Mouse (Mus musculus) forebrain, embryonic 15.5 days (tissue): ENCODE results near the gene Gckr. TPM values are rescaled to one million over a fixed set of nuclear protein-coding genes. Genes with fewer than 3 reads are reported as not detected.

Experiments used
- ATAC-seq: fragments of 200-750 bp; cut with Nextera tagmentation; replicated peaks from 2 replicates; pipeline ENCODE4 v1.8.0; 2017; ENCODE audit warnings: mild to moderate bottlenecking, moderate TSS enrichment, moderate library complexity
- H3K27ac ChIP-seq: fragments of 300-500 bp; sonication (generic); replicated peaks from 2 replicates; pipeline ENCODE4 v1.5.1; 2015; ENCODE audit warnings: mild to moderate bottlenecking, inconsistent platforms
- H3K27me3 ChIP-seq: fragments of 300-500 bp; sonication (generic); 2 replicates; pipeline ENCODE4 v1.6.1; 2015; ENCODE audit warnings: inconsistent platforms
- H3K36me3 ChIP-seq: fragments of 300-500 bp; sonication (generic); 2 replicates; pipeline ENCODE4 v1.6.1; 2015; ENCODE audit warnings: mild to moderate bottlenecking, inconsistent platforms
- H3K4me1 ChIP-seq: fragments of 300-500 bp; sonication (generic); 2 replicates; pipeline ENCODE4 v1.6.1; 2015; ENCODE audit warnings: inconsistent platforms
- H3K4me2 ChIP-seq: fragments of 300-500 bp; sonication (generic); replicated peaks from 2 replicates; pipeline ENCODE4 v1.6.1; 2015; ENCODE audit warnings: mild to moderate bottlenecking, inconsistent platforms
- H3K4me3 ChIP-seq: fragments of 300-500 bp; sonication (generic); 2 replicates; pipeline ENCODE4 v1.5.1; 2015; ENCODE audit warnings: mild to moderate bottlenecking, inconsistent platforms
- H3K9ac ChIP-seq: fragments of 300-500 bp; sonication (generic); replicated peaks from 2 replicates; pipeline ENCODE4 v1.6.1; 2015; ENCODE audit warnings: mild to moderate bottlenecking, inconsistent platforms
- H3K9me3 ChIP-seq: fragments of 300-500 bp; sonication (generic); 2 replicates; pipeline ENCODE4 v1.6.1; 2016; ENCODE audit warnings: inconsistent platforms
- WGBS: fragments of 180-500 bp; shearing (Covaris S2); methylation state at CpG from one replicate; pipeline ENCODE4 v1.1.7; 2015; ENCODE audit warnings: mixed read lengths; 5-methylcytosine and 5-hydroxymethylcytosine counted together
- polyA plus RNA-seq: library from polyadenylated mRNA; unstranded; fragments of >200 nt; fragmentation: Nextera tagmentation; extraction: Ambion mirVana; gene quantifications from 2 replicates; pipeline ENCODE4 v1.2.1, GENCODE M21; 2015

Gene Gckr
- polyA plus RNA-seq, 1 experiment from 2014 or later: 0.27 TPM

GRCm38 (mm10) chr5:31267686-31268085 lies 29.6 kb upstream of the Gckr start:
- Histone ChIP-seq H3K4me2 (no peak overlapping the region), H3K27ac (no peak overlapping the region), H3K9ac (no peak overlapping the region), H3K27me3 (no peaks in the 10 kb centered on the region), H3K4me1 (no peaks in the 10 kb centered on the region), H3K36me3 (peaks cover 76% of the 10 kb centered on the region), H3K4me3 (no peak overlapping the region), H3K9me3 (no peaks in the 10 kb centered on the region)
- 40% methylated on average over 6 of the region's 6 CpGs for WGBS
- ATAC-seq: no peak

DNA sequence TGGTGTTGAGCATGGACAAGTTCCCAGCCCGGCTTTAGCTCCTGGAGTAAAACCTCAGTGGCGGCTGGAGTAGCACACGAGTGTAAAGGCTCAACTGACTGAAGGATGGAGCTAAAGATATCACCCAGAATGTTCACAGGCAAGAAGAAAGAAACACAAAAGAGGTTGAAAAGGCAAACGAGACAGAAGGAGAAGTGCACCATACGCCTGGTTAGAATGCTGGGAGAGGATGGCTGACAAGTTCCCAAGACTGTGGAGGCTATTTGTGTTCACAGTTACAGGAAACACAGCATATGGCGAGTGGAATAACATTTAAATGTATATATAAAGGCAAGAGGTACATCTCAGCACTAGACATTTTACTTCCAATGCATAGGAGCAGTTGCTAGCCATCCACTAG lies 24.2 kb upstream of the Gckr start:
- H3K36me3 ChIP-seq: peaks cover 56% of the 10 kb centered on the region
- 81% methylated on average over 6 of the region's 6 CpGs for WGBS

DNA sequence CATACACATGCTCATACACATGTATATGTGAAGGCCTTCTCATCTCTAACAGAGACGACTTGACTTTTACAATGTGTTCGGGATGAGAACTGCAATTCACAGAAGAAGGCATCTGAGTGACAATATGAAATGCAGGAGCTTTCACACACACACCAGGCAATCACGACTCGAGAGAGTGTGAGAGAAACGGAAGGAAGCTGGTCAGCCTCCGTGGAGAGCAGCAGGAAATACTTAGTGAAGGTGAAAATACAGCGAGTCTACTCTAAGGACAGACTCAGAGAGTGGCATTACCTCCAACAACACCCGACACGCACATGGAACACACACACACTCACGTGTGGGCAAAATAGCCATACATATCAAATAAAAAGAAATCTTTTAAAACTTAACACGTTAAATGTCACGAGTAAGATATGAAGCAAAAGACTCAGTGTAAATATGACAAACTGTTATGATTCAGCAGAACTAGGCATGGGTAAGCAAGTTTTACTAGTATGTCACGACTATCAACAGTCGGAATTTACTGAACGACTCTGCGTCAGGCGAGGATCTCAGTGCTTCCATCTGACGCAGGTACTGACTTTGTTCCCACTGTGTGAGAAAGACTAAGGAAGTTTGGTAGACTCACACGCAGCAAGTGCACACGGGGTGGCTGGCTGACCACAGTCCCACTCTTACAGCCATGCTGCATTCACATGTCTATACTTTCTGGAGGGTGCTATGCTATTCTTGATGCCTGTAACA lies 17.8 kb upstream of the Gckr start:
- 88% methylated on average over 20 of the region's 20 CpGs for WGBS

More for the DNA sequence above, 24.2 kb upstream of the Gckr start:
- Histone ChIP-seq H3K4me3 (no peak overlapping the region), H3K4me2 (no peak overlapping the region), H3K27me3 (no peaks in the 10 kb centered on the region), H3K9me3 (no peaks in the 10 kb centered on the region), H3K9ac (no peak overlapping the region), H3K27ac (no peak overlapping the region), H3K4me1 (no peaks in the 10 kb centered on the region)
- ATAC-seq: no peak

GRCm38 (mm10) chr5:31288225-31288624 lies 9.0 kb upstream of the Gckr start:
- Histone ChIP-seq H3K4me2 (no peak overlapping the region), H3K4me1 (peaks cover 20% of the 10 kb centered on the region), H3K27me3 (no peaks in the 10 kb centered on the region), H3K4me3 (no peak overlapping the region), H3K9ac (no peak overlapping the region), H3K36me3 (peaks cover 40% of the 10 kb centered on the region), H3K9me3 (no peaks in the 10 kb centered on the region), H3K27ac (no peak overlapping the region)
- 82% methylated on average over 4 of the region's 4 CpGs for WGBS
- ATAC-seq: no peak

More for the DNA sequence above, 17.8 kb upstream of the Gckr start:
- Histone ChIP-seq H3K36me3 (peaks cover 77% of the 10 kb centered on the region), H3K27ac (no peak overlapping the region), H3K4me2 (no peak overlapping the region), H3K9ac (no peak overlapping the region), H3K4me3 (no peak overlapping the region), H3K9me3 (no peaks in the 10 kb centered on the region), H3K4me1 (no peaks in the 10 kb centered on the region), H3K27me3 (no peaks in the 10 kb centered on the region)
- no peak for ATAC-seq

DNA sequence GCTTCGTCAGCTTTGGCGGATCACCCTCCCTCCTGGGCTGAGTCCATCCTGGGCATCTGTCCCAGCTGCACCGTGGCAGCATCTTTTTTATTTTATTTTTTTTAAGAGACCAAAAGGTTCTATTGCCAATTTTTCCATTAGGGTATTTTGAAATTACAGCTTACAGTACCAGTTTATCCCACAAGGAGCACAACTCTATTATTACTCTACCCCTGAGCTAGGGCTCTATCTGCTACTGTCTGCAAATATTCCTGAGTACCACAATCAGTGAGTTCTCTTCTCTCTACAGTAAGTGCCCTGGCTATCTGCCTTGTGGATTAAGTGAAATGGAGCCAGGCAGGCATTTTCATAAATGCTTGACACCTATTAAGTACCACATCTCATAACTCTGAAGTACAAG lies 8.6 kb upstream of the Gckr start:
- Histone ChIP-seq H3K36me3 (peaks cover 39% of the 10 kb centered on the region), H3K9me3 (no peaks in the 10 kb centered on the region), H3K4me3 (no peak overlapping the region), H3K27me3 (no peaks in the 10 kb centered on the region), H3K4me1 (peaks cover 20% of the 10 kb centered on the region), H3K27ac (no peak overlapping the region), H3K4me2 (no peak overlapping the region), H3K9ac (no peak overlapping the region)
- WGBS: 72% methylated on average over 3 of the region's 3 CpGs
- no peak for ATAC-seq

- no peaks in the 10 kb centered on the region for H3K27me3 ChIP-seq
- H3K4me1 ChIP-seq: peaks cover 29% of the 10 kb centered on the region
- H3K9ac ChIP-seq: peak overlapping the region; percentile 48; the same call in 1 of the 2 replicates
- peaks cover 28% of the 10 kb centered on the region for H3K36me3 ChIP-seq
- 81% methylated on average over 3 of the region's 3 CpGs for WGBS
- ATAC-seq: no peak
- peak overlapping the region; percentile 80 for H3K4me2 ChIP-seq
- H3K9me3 ChIP-seq: no peaks in the 10 kb centered on the region
- peak overlapping the region; percentile 60; the same call in 1 of the 2 replicates for H3K4me3 ChIP-seq
- no peak overlapping the region for H3K27ac ChIP-seq
Measured at GRCm38 (mm10) chr5:31289626-31290230, 7.5 kb upstream of the Gckr start.

DNA sequence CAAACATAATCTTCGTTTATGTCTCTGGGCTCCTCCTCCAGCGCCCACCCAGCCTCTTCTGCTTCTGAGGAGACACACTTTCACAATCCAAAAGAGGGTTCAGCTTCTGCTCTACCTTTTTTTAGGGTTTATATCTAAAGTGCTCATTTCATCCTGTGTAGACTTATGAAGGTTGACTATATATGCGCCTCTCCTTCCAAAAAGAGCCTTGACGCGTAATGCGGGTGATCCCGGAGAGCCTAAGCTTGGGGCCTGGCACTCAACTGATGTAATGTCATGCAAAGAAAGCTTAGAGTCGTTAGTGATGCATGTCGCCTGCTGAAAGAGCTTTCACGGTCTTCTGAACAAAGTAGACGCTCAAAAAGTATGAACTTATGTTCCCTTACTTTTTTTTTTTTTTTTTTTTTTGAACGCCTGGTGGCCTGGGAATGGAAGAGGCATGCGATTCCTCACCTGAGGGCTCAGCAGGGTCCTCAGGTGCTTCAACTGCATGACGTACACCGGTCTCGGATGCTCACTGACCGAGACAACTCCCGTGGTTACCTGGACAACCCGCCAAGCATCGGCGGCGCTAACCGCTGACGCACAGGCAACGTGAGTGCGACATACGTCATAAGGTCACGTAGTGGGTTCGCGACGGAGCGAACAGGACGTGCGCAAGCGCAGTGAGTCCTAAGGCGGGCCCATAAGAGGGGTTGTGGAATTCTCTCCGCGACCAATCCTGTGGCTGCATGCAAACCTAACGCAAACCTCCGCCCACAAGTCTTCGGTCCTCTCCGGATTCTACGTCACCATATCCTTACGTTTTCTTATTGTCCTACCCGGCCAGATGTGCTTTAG lies 6.5 kb upstream of the Gckr start, which contains the start of gene Ift172:
TSS of gene Ift172 (minus strand) at position 596 of the 840 bp plus-strand sequence.
- H3K9me3 ChIP-seq: no peaks in the 10 kb centered on the region
- H3K4me1 ChIP-seq: peaks cover 34% of the 10 kb centered on the region
- H3K4me2 ChIP-seq: peak within 1 kb of the TSS; percentile 80
- peaks cover 19% of the 10 kb centered on the region for H3K36me3 ChIP-seq
- H3K27me3 ChIP-seq: no peaks in the 10 kb centered on the region
- peak within 1 kb of the TSS; percentile 60 for H3K4me3 ChIP-seq
- ATAC-seq: peak; percentile 92
- H3K27ac ChIP-seq: peak within 1 kb of the TSS; percentile 88
- 3% methylated on average over 45 of the region's 45 CpGs for WGBS
- peak within 1 kb of the TSS; percentile 52 for H3K9ac ChIP-seq

GRCm38 (mm10) chr5:31291361-31291688 lies 5.9 kb upstream of the Gckr start:
- H3K9ac ChIP-seq: peak overlapping the region; percentile 52
- no peaks in the 10 kb centered on the region for H3K9me3 ChIP-seq
- no peaks in the 10 kb centered on the region for H3K27me3 ChIP-seq
- ATAC-seq: no peak; the same call in 1 of the 2 replicates
- WGBS: 4% methylated on average over 9 of the region's 9 CpGs
- H3K4me2 ChIP-seq: peak overlapping the region; percentile 80
- H3K36me3 ChIP-seq: peaks cover 14% of the 10 kb centered on the region
- H3K4me1 ChIP-seq: peaks cover 34% of the 10 kb centered on the region
- peak overlapping the region; percentile 60 for H3K4me3 ChIP-seq
- peak overlapping the region; percentile 88 for H3K27ac ChIP-seq

GRCm38 (mm10) chr5:31294964-31295605 lies 2.2 kb upstream of the Gckr start:
- Histone ChIP-seq H3K27me3 (no peaks in the 10 kb centered on the region), H3K4me3 (peak overlapping the region; percentile 64), H3K9ac (peak overlapping the region; percentile 86), H3K9me3 (no peaks in the 10 kb centered on the region), H3K36me3 (peaks cover 6% of the 10 kb centered on the region; the same call in 1 of the 2 replicates), H3K4me2 (peak overlapping the region; percentile 83), H3K27ac (peak overlapping the region; percentile 78), H3K4me1 (peaks cover 31% of the 10 kb centered on the region)
- ATAC-seq: peak; percentile 28
- 6% methylated on average over 29 of the region's 29 CpGs for WGBS

GRCm38 (mm10) chr5:31295606-31296141 lies 1.6 kb upstream of the Gckr start, which contains the start of gene Fndc4:
Gene Fndc4 (minus strand): TSS chr5:31296080.
- Histone ChIP-seq H3K9ac (peak within 1 kb of the TSS; percentile 86), H3K4me1 (peaks cover 26% of the 10 kb centered on the region), H3K36me3 (peaks cover 6% of the 10 kb centered on the region; the same call in 1 of the 2 replicates), H3K27ac (peak within 1 kb of the TSS; percentile 78), H3K4me2 (peak within 1 kb of the TSS; percentile 83), H3K27me3 (no peaks in the 10 kb centered on the region), H3K4me3 (peak within 1 kb of the TSS; percentile 64), H3K9me3 (no peaks in the 10 kb centered on the region)
- ATAC-seq: peak; percentile 85
- under 1% methylated on average over 44 of the region's 46 CpGs for WGBS

GRCm38 (mm10) chr5:31297981-31298380 lies 738 bp downstream of the Gckr start:
- Histone ChIP-seq H3K4me3 (no peak overlapping the region), H3K4me2 (no peak overlapping the region), H3K4me1 (peaks cover 15% of the 10 kb centered on the region), H3K27ac (no peak overlapping the region), H3K36me3 (0 out of 2 replicates have a peak, but pooled peaks cover 6% of the 10 kb centered on the region), H3K9me3 (no peaks in the 10 kb centered on the region), H3K9ac (no peak overlapping the region), H3K27me3 (no peaks in the 10 kb centered on the region)
- ATAC-seq: no peak
- WGBS: 83% methylated on average over 3 of the region's 3 CpGs
